Mouse (Mus musculus): ENCODE data around the gene Tvp23a.

Tvp23a gene

DNA sequence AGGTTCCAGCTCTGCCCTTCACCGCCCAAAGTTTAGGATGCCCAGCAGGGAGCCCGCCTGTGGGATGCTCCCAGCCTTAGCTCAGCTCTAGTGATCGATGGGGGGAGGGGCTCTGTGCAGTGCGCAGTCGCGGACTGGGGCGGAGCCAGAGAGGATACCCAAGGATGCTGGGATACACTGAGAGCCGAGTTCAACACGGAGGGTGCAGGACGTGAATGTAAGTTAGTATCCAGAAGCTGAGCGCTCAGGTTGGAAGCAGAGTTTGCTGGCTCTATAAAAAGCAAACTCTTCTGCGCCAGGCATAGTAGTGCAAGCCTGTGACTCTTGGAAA is at the start of gene Tvp23a:
Gene Tvp23a, minus strand, starts transcription at position 99 of the 331 bp plus-strand sequence.
- DNase-seq: no peak

DNA sequence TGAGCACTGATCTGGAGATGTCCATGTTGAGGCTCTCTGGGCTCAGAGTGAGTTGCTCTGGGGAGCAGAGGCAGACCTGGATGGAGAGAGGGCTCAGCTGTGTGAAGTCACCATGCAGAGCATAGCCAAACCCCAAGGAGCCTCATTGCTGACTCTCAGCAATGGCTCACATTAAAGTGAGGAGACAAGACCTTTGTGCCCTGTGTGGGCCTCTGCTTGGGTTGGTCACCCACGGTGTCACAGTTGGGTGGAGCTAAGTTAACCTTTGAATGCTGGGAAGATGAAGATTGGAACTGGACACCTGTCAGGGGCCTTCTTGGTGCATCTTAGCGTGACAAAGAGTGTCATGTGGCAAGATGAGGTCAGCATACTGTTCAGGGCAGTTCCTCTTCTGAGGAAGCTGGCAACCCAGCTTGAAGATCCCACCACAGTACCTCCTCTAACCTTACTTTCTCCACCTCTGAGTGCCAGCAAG is 48.7 kb upstream of the Tvp23a start:
- DNase-seq: peak; percentile 50 to 59

DNA sequence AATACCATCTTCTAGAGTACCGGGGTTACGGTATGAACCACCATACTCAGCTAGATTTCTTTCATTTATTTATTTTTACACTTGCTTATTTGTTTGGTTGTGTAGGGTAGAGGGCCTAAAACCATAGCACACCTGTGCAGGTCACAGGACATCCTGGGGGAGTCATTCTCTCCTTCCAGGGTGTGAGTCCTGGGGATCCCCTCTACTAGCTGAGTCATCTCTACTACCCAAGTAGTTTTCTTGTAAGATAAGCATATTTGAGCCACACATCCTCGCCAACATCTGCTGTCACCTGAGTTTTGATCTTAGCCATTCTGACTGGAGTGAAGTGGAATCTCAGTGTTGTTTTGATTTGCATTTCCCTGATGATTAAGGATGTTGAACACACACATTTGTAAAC is 45.4 kb upstream of the Tvp23a start:
- DNase-seq: no peak

DNA sequence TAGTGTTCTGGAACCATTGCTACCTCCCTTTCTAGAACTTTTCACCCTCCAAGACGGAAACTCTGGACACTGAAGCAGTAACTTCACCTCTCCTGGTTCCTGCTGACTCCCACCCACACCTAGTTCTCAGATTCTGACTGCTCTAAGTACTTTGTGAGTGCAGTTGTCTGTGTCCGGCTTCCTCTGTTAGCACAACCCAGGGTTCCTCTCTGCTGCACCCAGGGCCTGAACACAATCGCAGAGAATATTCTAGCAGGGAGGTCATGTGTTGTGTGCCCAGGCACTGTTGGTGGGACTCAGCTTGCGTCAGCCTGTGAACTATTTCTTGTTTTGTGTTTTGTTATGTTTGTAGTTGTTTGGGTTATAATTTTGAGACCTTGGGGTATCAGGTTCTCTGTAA is 44.6 kb upstream of the Tvp23a start:
- peak; percentile 35 to 45 for DNase-seq

DNA sequence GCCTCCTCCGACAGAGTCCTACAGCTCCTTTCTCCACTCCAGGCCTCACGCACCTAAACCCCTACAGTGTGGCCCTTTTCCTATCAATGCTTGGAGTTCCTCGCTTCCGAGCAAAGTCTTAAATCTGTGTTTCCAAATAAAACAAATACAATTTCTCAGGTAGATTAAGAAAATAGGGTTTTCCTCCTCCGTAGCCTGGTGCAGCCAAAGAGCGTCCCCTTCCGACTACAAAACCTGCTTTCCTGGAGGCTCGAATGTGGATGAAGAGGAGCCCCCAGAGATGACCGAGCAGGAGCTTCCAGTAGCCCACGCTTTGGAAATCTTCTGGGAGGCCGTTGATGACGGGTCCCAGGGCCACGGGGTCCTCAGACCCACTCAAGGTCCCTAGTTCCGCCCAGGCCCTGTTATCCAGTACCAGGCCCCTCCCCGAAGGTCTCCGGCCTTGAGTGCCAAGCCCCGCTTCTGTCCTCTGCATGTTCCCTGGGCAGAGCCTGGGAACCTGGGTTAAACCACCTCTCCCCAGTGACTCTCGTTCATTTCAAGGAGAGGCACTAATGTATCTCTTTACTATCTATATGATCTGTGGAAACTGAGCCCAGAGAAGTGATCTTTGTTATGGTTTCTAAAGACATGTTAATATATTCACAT is 43.5 kb upstream of the Tvp23a start:
- no peak for DNase-seq

DNA sequence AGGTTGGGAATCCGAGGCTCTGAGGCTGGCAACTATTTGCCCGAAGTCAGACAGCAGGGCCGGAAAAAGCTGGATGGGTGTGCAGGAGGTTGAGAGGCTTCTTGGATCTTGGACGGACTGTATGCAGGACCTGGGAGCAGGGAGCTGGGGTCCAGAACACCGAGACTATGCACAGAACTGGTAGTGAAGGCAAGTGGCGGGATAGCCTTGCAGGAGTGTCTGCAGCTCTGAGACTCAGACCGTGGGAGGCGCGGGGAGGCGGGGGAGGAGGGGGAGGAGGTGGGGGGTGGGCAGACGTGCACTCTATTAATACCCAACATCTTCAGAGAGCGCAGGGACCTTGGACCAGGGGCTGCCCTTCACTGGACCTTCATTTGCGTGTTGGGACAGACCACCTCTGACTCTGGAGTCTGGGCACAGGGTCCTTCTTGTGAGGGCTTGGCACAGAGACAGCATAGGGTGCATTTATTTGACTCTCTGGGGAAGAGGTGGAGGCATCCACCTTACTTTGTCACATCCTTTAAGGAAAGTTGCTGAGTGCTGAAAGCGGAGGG is 42.8 kb upstream of the Tvp23a start:
- DNase-seq: no peak

DNA sequence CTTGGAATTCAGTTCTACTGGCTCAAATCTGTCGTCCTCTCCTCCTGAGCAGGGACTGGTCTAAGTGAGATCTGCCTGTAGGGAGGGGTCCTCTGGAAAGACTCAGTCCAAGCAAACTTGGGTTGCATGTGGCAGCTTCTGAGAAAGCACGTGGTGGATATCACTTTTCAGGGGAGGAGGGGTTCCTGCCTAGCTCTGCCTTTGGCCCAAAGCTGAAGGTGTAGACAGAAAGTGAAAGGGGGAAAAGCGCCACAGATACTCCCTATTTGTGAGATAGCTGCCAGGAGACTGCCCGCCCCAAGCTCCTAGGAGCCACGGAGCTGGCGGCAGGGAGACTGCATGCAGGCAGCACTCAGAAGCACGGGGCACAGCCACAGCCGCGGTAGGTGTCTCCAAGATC is 42.3 kb upstream of the Tvp23a start:
- DNase-seq: peak in 1 of 2 experiments; percentile 26

DNA sequence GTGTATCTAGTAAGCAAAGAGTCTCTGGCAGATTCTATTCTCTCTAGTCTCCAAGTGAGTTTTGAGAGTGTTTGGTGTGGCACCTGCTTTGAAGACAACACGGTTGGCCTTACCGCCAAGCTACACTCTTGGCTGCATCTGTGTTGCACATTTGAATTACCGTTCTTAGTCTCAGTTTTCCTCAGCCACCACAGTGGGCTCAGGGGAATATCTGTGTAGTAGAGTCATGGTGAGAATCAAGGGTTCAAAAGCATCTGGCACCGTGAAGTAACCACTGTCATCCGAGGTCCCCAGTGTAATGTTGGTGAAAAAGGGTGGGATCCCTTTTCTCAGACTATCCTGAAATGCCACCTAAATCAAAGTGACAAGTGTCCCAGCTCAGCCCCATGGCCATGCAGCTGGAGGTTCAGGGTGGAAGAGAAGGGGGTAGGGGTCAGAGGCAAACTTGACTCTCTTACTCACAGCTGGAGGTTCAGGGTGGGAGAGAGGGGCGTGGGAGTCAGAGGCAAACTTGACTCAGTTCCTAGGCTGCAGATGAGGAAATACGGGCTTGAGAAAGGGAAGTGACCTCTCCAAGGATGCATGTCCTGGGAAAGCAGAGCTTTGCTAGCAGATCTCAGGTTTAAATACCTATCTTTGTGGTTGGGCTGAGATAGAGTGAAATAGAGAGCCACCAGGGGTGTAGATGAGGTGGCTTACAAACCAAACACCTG is 41.8 kb upstream of the Tvp23a start:
- no peak for DNase-seq

DNA sequence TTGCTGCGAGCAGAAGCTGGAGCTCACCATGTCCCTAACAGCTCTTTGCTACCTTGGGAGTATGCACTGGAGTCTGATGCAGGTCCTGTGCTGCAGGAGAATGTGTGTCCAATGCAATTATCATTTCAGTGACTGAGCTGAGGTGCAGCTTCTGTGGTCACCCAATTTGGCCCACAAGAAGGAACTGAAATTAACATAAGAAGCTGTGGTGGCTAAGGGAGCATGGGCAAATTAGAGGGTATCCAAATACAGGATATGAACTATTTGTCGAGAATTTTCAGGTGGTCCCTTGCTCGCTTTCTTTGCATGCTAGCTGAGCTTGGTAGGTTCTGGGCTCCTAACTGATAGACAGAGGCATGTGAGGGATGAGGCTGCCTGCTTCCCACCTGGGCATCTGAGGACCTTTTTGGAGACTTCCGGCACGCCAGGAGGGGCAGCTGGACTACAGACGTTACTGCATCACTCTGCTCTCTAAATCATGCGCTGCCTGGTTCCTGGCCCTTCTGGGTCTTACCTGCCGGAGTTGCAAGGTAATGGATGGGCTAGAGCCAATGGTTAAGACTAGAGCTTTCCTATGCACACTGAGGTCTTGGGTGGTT is 40.8 kb upstream of the Tvp23a start:
- DNase-seq: peak; percentile 64 to 72

DNA sequence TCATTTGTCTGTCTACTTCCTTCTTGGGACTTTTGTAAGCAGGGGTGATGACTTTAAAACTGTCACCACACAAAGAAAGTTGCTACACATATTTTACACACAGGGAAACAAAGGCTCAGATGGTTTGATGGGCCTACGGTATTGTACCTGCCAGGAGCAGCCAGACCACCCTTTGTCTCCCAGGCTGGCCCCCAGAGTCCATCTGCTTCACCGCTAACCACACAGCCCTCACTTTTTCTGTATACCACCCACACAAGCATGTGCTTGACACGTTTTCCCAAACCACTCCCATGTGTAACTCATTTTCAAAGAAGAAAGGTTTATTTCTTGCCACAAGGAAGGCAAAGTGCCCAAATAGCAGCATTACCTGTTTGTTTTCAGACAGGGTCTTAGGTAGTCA is 39.8 kb upstream of the Tvp23a start:
- no peak for DNase-seq

DNA sequence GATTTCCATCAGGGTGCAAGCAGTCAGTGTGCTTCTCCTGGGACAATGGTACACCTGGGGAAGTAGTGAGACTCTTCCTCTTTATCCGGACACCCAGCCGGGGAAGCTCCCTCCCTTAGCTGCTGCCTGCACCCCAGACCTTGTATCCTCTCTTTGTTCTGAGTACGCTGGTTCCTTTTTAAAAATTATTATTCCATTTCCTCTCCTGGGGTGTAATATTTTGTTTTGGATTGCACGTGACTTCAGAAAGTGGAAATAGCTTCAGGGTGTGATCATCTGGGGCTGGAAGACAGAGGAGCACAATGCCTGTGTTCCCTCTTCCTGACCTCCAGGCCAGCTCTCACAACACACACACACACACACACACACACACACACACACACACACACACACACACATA is 35.2 kb upstream of the Tvp23a start:
- no peak for DNase-seq

DNA sequence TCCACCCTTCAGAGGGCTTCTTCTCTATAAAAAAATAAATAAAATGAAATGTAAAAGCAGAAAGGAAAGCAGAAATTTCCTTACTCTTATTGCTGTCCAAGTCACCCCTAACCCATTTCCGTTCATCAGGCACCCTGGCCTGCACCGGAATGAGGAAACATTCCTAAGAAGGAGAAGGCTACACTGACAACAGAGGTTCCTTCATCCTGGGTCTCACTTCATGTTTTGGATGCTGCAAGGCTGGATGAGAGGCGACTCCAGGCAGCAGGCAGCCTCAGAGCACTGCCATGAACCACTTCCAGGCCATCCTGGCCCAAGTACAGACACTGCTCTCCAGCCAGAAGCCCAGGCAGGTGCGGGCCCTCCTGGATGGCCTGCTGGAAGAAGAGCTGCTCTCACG is 32.7 kb upstream of the Tvp23a start, which contains the start of gene Ciita:
Gene Ciita, plus strand, starts transcription at position 203 of the 400 bp plus-strand sequence.
- no peak for DNase-seq

DNA sequence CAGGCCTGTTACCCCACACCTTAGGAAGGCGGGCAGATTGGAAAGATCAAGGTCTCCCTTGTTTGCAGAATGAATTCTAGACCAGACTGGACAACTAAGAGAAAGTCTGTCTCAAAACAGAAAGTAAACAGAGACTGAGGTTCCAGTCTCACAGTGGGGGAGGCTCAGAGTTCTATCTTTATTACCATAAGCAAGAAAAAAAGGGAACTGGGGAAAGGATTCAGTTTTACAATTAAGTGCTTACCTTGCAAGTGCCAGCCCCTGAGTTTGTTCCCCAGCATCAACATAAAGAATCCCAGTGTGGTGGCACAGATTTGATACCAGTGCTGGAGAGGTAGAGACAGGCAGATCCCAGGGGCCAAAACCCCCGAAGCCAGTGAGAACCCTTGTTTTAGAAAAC is 28.8 kb upstream of the Tvp23a start:
- DNase-seq: peak in 1 of 2 experiments; percentile 36

DNA sequence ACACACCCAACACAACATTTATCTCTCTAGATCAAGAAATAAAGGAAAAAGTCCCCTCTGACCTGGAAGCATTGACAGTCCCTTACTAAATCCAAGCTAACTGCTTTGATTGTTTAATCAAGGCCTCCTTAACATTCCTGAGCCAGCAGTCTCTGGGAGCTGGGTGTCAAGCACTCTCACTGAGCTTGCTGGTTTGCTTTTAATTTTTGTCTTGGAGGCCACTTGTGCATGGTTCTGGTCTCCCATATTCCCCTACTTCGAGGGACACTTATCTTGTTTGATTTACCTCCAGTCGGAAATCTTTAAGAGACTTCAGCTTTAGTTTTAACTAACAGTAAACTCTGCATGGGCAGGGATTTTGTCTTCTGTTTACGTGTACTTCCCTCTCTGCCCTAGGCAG is 27.8 kb upstream of the Tvp23a start:
- DNase-seq: no peak

DNA sequence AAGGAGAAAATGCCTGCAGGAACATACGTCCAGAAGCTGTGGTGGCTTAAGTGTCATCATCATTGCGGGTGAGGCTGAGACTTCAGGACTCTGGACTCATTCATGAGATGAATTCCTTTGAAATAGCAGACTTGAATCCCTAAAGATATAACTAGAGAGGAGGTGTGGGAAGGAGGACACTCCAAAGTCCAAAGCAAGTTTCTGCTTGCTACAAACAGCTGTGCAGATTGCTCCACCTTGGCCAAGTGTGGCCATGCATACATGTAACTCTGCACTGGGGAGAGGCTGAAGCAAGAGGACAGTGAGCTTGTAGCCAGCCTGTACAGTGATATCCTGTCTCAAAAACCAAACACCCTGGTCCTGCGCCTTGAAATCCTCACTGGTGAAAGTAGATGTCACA is 24.8 kb upstream of the Tvp23a start:
- no peak for DNase-seq

DNA sequence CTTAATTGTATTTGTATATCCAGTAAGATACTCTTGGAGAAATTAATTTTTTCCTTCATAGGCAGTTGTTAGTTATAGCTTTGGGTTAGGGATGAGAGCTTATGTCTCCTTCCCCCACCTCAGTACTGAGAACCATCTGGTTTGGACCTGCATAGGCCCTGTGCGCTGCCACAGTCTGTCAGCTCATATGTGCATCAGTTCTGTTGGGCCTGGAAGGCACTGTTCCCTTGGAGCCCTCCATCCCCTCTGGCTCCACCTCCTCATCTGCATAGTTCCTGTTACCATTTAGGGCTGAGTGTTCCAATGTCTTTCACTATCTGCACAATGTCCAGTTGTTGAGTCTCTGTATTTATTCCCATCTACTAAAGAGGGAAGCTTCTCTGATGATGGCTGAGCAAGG is 21.0 kb upstream of the Tvp23a start:
- no peak for DNase-seq

DNA sequence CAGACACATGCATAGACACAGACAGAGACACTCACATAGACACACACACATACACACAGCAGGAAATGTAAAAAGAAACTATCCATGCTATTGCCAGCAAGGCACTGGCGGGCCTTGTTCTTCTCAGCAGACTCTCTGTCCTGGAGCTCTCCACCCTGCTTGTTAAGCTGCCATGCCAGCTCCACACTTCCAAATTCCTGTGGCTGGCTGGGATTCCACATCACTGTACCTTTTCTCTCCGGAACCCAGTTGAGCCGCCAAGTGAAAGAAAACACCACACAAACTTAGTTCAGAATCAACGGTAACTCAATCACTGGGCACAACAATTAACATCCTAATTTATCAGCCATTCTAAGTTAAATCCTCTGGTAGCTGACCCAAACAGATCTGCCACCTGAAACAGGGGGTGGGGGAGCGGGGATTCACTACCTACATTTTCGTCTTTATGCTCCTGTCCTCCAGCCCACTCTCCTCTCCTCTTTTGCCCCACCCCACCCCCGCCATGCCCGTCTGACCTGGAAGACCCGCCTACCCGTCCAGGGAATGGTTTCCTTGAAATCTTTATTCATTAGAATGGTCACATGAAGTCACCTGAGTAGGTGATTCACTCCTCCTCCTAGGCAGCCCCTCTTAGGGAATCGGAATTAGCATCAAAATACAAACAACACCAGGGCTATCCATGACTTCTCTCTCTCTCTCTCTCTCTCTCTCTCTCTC is 20.4 kb upstream of the Tvp23a start:
- DNase-seq: no peak

DNA sequence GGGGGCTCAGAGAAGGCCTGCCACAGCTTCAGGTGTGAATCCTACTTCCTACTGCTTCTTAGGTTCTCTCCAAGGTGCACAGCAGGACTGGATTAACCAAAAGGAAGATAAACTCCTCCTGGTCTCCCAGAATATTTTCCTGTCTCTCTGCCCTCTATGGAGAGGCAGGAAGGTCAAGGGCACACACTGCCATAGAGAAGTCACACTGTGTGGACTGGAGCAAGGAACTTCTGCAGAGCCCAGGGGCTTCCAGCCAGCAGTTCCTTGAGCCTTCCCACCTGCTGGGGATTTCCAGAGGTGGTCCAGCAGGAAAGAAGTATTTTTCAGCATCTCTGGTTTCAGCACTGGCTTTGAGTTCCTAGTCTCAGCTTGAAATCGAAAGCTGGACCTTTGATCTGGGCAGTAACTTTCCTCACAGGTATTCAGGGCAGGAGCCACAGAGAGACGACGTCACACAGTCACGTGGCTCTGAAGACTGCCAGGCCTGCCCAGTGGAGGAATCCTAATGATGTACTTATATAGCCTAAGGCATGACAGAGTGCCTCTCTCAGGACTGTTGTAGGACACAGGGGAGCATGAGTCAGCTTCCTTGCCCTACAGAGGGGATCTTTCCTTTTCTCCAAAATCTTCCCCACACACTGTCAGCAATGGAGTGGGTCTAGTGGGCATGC is 18.0 kb upstream of the Tvp23a start:
- DNase-seq: no peak

DNA sequence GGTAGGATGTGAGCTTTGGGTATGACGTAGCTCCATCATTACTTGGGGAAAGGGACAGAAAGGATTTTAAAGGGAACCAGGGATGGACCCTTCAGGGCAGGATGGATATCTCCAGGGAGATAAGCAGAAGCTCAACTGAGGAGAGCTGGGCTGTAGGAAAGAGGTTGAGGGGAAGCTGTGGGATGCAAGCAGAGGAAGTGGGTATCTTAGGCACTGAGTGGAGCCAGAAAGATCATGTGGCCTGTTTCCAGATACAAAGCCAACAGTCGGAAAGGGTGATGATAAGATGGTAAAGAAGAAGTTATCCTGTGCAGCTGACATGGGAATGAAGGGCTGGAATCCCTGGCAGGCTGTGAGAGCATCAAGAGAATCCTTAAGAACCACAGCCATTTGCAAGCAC is 14.0 kb upstream of the Tvp23a start:
- no peak for DNase-seq

DNA sequence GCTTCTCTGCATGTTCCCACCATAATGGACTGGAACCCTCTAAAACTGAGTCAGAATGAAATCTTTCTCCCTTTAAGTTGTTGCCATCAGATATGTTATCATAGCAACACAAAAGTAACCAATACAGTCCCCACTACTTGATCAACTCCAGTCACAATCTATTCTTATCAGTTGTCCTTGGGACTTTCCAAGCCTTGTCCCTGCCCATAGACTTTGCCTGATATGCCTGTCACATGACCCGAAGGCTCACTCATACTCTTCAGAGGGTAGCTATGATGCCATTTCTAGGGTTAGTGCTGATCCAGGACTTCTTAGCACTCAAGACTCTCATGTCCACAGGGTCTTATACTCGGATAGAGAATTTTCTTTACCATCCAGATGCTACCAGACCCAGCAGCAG is 13.0 kb upstream of the Tvp23a start:
- DNase-seq: no peak

DNA sequence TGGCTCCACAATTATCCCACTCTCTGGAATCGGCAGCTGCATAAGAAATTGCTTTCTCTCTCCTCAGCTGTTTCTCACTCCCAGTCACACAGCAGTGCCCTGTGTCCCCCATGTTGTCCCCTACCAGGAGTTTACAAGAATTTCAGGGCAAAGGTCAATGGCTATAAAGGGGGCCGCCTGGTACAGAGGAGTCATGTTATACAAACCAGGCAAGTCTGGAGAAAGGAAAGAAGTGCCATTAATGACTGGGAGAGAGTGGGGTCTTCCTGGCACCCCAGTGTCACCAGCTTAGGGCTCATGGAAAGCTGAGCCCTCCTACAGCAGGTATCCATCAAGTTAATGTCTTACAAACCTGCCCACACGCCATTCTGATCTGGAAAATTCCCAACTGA is 7.4 kb upstream of the Tvp23a start:
- no peak for DNase-seq

DNA sequence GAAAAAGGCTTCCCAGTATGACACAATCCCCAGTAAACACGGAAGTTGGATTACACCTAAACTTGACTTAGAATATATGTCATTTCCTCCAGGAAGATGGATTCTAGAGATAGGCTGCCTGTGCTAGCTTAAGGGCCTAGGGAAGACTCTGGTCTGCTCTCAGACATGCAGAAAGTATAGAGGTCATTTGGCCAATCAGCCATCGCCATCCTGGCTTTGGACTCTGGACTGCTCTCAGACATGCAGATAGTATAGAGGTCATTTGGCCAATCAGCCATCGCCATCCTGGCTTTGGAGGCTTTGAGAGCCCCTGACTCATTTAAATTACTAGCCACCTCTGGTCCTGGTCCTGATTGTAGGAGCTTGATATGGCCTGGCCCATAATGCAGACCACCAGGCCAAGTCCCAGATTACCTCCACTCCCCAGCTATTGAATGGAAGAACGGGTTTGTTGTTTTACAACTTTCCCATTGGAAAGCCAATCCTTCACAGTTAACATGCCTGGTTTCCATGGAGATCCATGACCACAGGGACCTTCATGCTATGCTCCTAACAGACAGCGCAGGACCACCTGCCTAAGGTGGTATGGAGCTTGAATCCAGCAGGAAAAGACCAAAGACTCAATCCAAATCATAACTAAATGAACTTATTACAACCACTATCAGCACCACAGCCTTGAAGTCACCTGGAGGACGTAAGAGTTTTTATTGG is 6.9 kb upstream of the Tvp23a start:
- DNase-seq: no peak
